Mouse (Mus musculus) hindbrain, postnatal 0 days (tissue): ENCODE data around the gene Spint4. TPM values are rescaled to one million over a fixed set of nuclear protein-coding genes. Genes with fewer than 3 reads are reported as not detected.
"Not testable (repeated sequence)": the region's sequence is repeated elsewhere in the genome, so short reads cannot be mapped to it uniquely, and the experiment has no call there.

Source experiments
- ATAC-seq: fragments of 200-750 bp; cut with Nextera tagmentation; 2 replicates; pipeline ENCODE4 v1.8.0; 2017; ENCODE audit warnings: mild to moderate bottlenecking, moderate TSS enrichment, moderate library complexity
- DNase-seq: peaks from one replicate; pipeline ENCODE4 v3.0.0-alpha.2; 2015; ENCODE audit warnings: low spot score
- H3K27ac ChIP-seq: fragments of 300-500 bp; sonication (generic); 2 replicates; pipeline ENCODE4 v1.5.1; 2014; ENCODE audit warnings: mild to moderate bottlenecking
- H3K27me3 ChIP-seq: fragments of 300-500 bp; sonication (generic); 2 replicates; pipeline ENCODE4 v1.6.1; 2014; ENCODE audit warnings: low read length, mixed read lengths; ENCODE audit not compliant: insufficient read depth
- H3K36me3 ChIP-seq: fragments of 300-500 bp; sonication (generic); 2 replicates; pipeline ENCODE4 v1.6.1; 2014; ENCODE audit warnings: low read length, mixed read lengths; ENCODE audit not compliant: insufficient read depth
- H3K4me1 ChIP-seq: fragments of 300-500 bp; sonication (generic); 2 replicates; pipeline ENCODE4 v1.6.1; 2014; ENCODE audit warnings: antibody characterized with exemption, low read length, mixed read lengths; ENCODE audit not compliant: insufficient read depth
- H3K4me2 ChIP-seq: fragments of 300-500 bp; sonication (generic); 2 replicates; pipeline ENCODE4 v1.6.1; 2014; ENCODE audit warnings: low read depth, mild to moderate bottlenecking, low read length, moderate library complexity, mixed read lengths
- H3K4me3 ChIP-seq: fragments of 300-500 bp; sonication (generic); 2 replicates; pipeline ENCODE4 v1.5.1; 2014; ENCODE audit warnings: low read length
- H3K9ac ChIP-seq: fragments of 300-500 bp; sonication (generic); replicated peaks from 2 replicates; pipeline ENCODE4 v1.6.1; 2014; ENCODE audit warnings: mild to moderate bottlenecking, low read length, moderate library complexity, mixed read lengths
- H3K9me3 ChIP-seq: fragments of 300-500 bp; sonication (generic); 2 replicates; pipeline ENCODE4 v1.6.1; 2016; ENCODE audit warnings: low read length, mixed read lengths
- CTCF ChIP-seq: IDR thresholded peaks from 2 replicates; pipeline ENCODE4 v1.5.1; 2016; ENCODE audit warnings: antibody characterized with exemption, control low read depth, low read depth
- WGBS: fragments of 180-500 bp; shearing (Covaris S2); extraction: QIAGEN DNeasy Blood & Tissue Kit; methylation state at CpG from one replicate; pipeline ENCODE4 v1.1.7; 2014; 5-methylcytosine and 5-hydroxymethylcytosine counted together
- polyA plus RNA-seq: library from polyadenylated mRNA; unstranded; fragments of >200 nt; fragmentation: Nextera tagmentation; extraction: Ambion mirVana; gene quantifications from 2 replicates; pipeline ENCODE4 v1.2.1, GENCODE M21; 2015
- total RNA-seq: library from RNA; depleted of rRNA; stranded (reverse); fragments of >200 nt; gene quantifications from 2 replicates; pipeline ENCODE4 v1.2.3, GENCODE M21; 2014

Gene Spint4
- total and polyA plus RNA-seq, 2 experiments from 2014 or later: not detected

DNA sequence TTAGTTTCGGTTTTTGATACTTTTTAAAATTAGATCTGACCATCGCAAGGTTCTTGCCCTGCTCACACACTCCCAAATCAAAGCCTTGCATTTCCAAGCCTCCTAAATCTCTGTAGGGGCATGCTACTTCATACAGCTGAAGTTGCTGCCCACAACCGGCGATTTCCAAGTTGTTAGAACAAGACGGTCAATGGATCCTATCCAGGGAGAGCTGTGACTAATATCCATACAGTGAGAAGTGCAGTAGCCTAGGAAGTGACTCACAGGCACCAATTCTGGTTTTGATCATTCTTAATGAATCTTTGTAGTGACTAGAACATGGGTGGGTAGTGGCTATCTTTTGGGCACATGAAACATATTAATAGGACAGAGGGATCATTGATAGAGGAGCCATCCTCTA is 3.5 kb downstream of the Spint4 start:
- H3K27ac ChIP-seq: no peak overlapping the region
- ATAC-seq: no peak
- no peak for DNase-seq
- H3K36me3 ChIP-seq: no peaks in the 10 kb centered on the region
- 90% methylated on average over 5 of the region's 5 CpGs for WGBS
- H3K27me3 ChIP-seq: no peaks in the 10 kb centered on the region
- H3K4me2 ChIP-seq: no peak overlapping the region
- no peak overlapping the region for H3K4me3 ChIP-seq
- TF ChIP-seq CTCF: no peak
- H3K9ac ChIP-seq: no peak overlapping the region
- H3K9me3 ChIP-seq: no peaks in the 10 kb centered on the region
- H3K4me1 ChIP-seq: no peaks in the 10 kb centered on the region

DNA sequence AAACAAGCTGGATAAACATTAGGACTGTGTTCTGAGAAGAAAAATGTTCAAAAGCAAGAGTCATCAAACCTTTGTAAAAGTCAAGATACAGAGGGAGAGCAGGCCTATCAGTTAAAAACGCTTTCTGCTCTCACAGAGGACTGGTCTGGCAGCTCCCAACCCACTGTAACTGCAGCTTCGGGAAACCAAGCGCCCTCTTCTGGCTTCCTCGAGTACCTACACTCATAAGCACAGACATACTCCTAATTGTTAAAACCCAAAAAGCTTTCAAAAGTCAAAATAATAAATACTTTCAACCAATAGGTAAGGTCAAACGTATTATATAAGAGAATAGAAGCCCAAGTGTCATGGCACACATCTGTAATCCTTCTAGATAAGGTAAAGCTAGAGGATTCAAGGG is 5.9 kb downstream of the Spint4 start:
- TF ChIP-seq CTCF: no peak
- H3K27me3 ChIP-seq: no peaks in the 10 kb centered on the region
- H3K4me3 ChIP-seq: no peak overlapping the region
- H3K4me2 ChIP-seq: no peak overlapping the region
- no peak for ATAC-seq
- no peaks in the 10 kb centered on the region for H3K9me3 ChIP-seq
- H3K36me3 ChIP-seq: no peaks in the 10 kb centered on the region
- H3K9ac ChIP-seq: no peak overlapping the region
- no peak overlapping the region for H3K27ac ChIP-seq
- 80% methylated on average over 5 of the region's 5 CpGs for WGBS
- no peaks in the 10 kb centered on the region for H3K4me1 ChIP-seq
- DNase-seq: no peak

DNA sequence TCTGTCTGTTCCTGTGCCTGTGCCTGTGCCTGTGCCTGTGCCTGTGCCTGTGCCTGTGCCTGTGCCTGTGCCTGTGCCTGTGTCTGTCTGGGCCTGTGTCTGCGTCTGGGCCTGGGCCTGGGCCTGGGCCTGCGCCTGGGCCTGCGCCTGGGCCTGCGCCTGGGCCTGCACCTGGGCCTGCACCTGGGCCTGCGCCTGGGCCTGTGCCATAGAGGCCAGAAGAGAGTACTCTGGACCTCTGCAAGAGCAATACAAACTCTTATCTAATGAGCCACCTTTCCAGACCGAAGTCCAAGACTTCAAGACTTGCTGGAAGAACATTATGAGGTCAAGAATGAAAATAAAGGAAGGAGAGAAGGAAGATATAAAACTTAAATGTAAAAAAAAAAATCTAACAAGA is 7.0 kb downstream of the Spint4 start:
- Histone ChIP-seq H3K4me3 (no peak overlapping the region), H3K9ac (no peak overlapping the region), H3K27me3 (no peaks in the 10 kb centered on the region), H3K9me3 (no peaks in the 10 kb centered on the region), H3K36me3 (no peaks in the 10 kb centered on the region), H3K4me2 (no peak overlapping the region), H3K27ac (no peak overlapping the region), H3K4me1 (no peaks in the 10 kb centered on the region)
- ATAC-seq: no peak
- 95% methylated on average over 6 of the region's 6 CpGs for WGBS
- TF ChIP-seq CTCF: no peak
- DNase-seq: no peak

DNA sequence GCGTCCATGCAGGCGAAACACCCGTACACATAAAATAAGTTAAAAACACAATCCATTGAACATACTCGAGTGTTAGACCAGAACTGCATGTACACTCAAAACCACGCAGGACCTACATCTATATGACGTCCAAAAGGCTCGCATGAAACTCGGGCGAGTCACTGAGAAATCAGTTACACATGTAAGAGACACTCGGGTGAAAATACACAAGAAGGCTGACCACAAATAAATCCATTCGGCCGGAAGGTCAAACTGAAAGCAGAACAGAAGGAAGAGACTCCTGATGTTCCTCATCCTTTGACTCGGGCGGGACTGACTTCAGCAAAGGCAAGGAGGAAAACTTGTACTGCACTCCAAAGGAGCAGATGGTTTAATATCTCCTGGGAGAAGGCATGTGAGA is 7.7 kb downstream of the Spint4 start:
- Histone ChIP-seq H3K27ac (no peak overlapping the region), H3K9me3 (no peaks in the 10 kb centered on the region), H3K4me3 (no peak overlapping the region), H3K27me3 (no peaks in the 10 kb centered on the region), H3K4me1 (no peaks in the 10 kb centered on the region), H3K36me3 (no peaks in the 10 kb centered on the region), H3K9ac (no peak overlapping the region), H3K4me2 (no peak overlapping the region)
- WGBS: 92% methylated on average over 14 of the region's 14 CpGs
- TF ChIP-seq CTCF: no peak
- DNase-seq (no peak), ATAC-seq (no peak)

DNA sequence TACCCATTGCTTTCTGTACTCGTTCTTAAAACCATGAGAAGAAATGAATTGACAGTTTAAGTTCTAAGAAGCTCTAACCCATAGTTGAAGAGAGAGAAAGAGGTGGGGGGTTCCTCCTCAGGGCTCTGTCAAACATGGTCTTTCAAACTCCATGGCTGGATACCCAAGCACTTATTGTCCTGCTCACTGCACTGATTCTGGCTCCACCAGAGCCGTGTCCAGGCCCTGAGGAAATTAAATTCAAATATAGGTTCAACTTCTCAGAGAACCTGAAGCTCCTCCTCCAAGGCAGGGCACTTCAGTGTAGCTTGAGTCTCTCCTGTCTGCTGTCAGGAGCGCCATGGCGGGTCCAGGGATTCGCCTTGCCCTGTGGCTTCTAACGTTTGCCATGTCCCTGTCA is 16.7 kb downstream of the Spint4 start, which contains the start of gene Spint5:
Spint5 (plus strand) TSS at position 301 of the 400 bp plus-strand sequence.
- Histone ChIP-seq H3K4me1 (no peaks in the 10 kb centered on the region), H3K27me3 (no peaks in the 10 kb centered on the region), H3K9me3 (no peaks in the 10 kb centered on the region), H3K4me2 (no peak within 1 kb of the TSS), H3K9ac (no peak within 1 kb of the TSS), H3K4me3 (no peak within 1 kb of the TSS), H3K27ac (no peak within 1 kb of the TSS), H3K36me3 (no peaks in the 10 kb centered on the region)
- no peak for ATAC-seq
- WGBS: 80% methylated on average over 6 of the region's 6 CpGs
- DNase-seq: no peak
- no peak for TF ChIP-seq CTCF

DNA sequence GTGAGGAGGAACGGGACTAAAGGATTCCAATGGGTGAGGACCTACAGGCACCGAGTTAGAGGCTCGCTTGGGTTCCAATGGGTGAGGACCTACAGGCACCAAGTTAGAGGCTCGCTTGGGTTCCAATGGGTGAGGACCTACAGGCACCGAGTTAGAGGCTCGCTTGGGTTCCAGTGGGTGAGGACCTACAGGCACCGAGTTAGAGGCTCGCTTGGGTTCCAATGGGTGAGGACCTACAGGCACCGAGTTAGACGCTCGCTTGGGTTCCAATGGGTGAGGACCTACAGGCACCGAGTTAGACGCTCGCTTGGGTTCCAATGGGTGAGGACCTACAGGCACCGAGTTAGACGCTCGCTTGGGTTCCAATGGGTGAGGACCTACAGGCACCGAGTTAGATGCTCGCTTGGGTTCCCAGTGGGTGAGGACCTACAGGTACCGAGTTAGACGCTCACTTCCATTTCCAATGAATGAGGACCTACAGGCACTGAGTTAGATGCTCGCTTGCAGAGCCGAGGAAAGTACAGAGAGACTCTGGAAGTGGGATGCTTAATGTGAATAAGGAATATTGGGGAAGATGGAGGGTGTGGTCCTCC is 18.0 kb downstream of the Spint4 start:
- ATAC-seq: not testable (repeated sequence)

DNA sequence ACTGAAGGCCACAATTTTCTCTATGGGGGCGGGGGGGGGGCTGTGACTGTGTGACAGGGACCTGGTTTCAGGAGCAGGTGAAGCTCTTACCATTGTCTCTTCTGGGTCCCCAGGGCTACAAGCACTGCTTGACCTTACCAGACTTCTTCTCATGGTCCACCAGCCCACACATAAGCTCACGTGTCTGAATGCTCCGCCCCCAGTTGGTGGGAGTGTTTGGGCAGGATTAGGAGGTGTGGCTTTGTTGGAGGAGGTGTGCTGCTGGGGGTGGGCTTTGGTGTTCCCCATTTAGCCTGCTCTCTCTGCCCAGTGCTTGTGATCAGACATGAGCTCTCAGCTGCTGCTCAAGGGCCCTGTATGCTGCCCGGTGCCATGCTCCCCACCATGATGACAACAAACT is 25.0 kb downstream of the Spint4 start:
- H3K4me2 ChIP-seq: no peak overlapping the region
- no peaks in the 10 kb centered on the region for H3K27me3 ChIP-seq
- ATAC-seq: no peak
- no peaks in the 10 kb centered on the region for H3K9me3 ChIP-seq
- no peak overlapping the region for H3K9ac ChIP-seq
- no peak for DNase-seq
- 64% methylated on average over 4 of the region's 4 CpGs for WGBS
- H3K36me3 ChIP-seq: no peaks in the 10 kb centered on the region
- H3K27ac ChIP-seq: no peak overlapping the region
- H3K4me3 ChIP-seq: no peak overlapping the region
- no peaks in the 10 kb centered on the region for H3K4me1 ChIP-seq
- TF ChIP-seq CTCF: no peak

More for the DNA sequence above, 18.0 kb downstream of the Spint4 start:
- 90% methylated on average over 21 of the region's 23 CpGs for WGBS
- not testable (repeated sequence) for H3K27ac ChIP-seq, DNase-seq, H3K9me3 ChIP-seq, H3K27me3 ChIP-seq, H3K4me2 ChIP-seq, H3K36me3 ChIP-seq, H3K9ac ChIP-seq, H3K4me3 ChIP-seq, H3K4me1 ChIP-seq
